ENCODE assay signal across 8 mouse cellular contexts in genomic region chr10:63386444-63386843, GRCm38 (mm10). TPM values are rescaled to one million over a fixed set of nuclear protein-coding genes. Genes with fewer than 3 reads are reported as not detected.
DNase-seq lines count a peak whose midpoint lies in the region; ATAC-seq lines count a peak whose summit lies in the region.

No protein-coding gene starts in this region.

- H3K4me3 ChIP-seq in heart, embryonic 14.5 days (ENCODE audit: control insufficient read depth in 1 of 2, insufficient read depth in 1 of 2, low read depth in 1 of 2, low read length in 2 of 2), result peak overlapping the region; percentile 60 to 68
- peak overlapping the region; percentile 68 for H3K4me3 ChIP-seq in liver, embryonic 12.5 days

- peak; percentile 57 for DNase-seq in c-Kit-negative CD71-positive TER-119-positive erythroid progenitor cells, embryonic 14.5 days (ENCODE audit: low read depth, low spot score)
- DNase-seq in fibroblast of lung, adult 2 months (ENCODE audit: low read depth), result peak; percentile 21
- peak; percentile 91 for DNase-seq in kidney, postnatal 14 days
- peak; percentile 83 for DNase-seq in naive thymus-derived CD4-positive, alpha-beta T cell, adult 2 months (ENCODE audit: low read depth)
- DNase-seq in splenic B cell, adult 2 months (ENCODE audit: low read depth, low spot score), result peak; percentile 80

- peak overlapping the region; percentile 79 for H3K9ac ChIP-seq in heart, embryonic 14.5 days (ENCODE audit: low read length)
- peak overlapping the region; percentile 79 for H3K9ac ChIP-seq in liver, embryonic 12.5 days

- H3K4me2 ChIP-seq in heart, embryonic 14.5 days (ENCODE audit: low read length), result peak overlapping the region; percentile 85
- peak overlapping the region; percentile 83 for H3K4me2 ChIP-seq in liver, embryonic 12.5 days

- peak overlapping the region; percentile 82 to 87 for H3K27ac ChIP-seq in heart, embryonic 14.5 days (replicated peaks in 1 of 2; ENCODE audit: control insufficient read depth in 1 of 2, insufficient read depth in 1 of 2, low read depth in 2 of 2, low read length in 2 of 2)
- peak overlapping the region; percentile 80 for H3K27ac ChIP-seq in liver, embryonic 12.5 days

- no peaks in the 10 kb centered on the region for H3K27me3 ChIP-seq in heart, embryonic 14.5 days (ENCODE audit: control insufficient read depth, insufficient read depth, low read length)
- H3K27me3 ChIP-seq in liver, embryonic 12.5 days (replicated peaks), result no peaks in the 10 kb centered on the region
- no peaks in the 10 kb centered on the region for H3K27me3 ChIP-seq in splenic B cell, adult 2 months (ENCODE audit: control insufficient read depth, insufficient read depth, low read length, poor library complexity, severe bottlenecking)

- peak; percentile 80 for ATAC-seq in CD4-positive, CD25-positive, alpha-beta regulatory T cell, adult 4 months
- ATAC-seq in heart, embryonic 14.5 days (ENCODE audit: insufficient number of reproducible peaks, insufficient read depth, low FRiP score, low read depth), result peak; percentile 74
- ATAC-seq in liver, embryonic 12.5 days, result peak; percentile 85

- H3K36me3 ChIP-seq in heart, embryonic 14.5 days (ENCODE audit: control insufficient read depth, insufficient read depth, low read length), result no peaks in the 10 kb centered on the region
- H3K36me3 ChIP-seq in liver, embryonic 12.5 days, result no peaks in the 10 kb centered on the region
- H3K36me3 ChIP-seq in splenic B cell, adult 2 months (ENCODE audit: control insufficient read depth, insufficient read depth, low read length, poor library complexity, severe bottlenecking), result no peaks in the 10 kb centered on the region

- under 1% methylated on average over 19 of the region's 19 CpGs for whole genome bisulfite sequencing in heart, embryonic 14.5 days
- under 1% methylated on average over 19 of the region's 19 CpGs for WGBS in liver, embryonic 12.5 days (ENCODE audit: insufficient replicate concordance)

- H3K9me3 ChIP-seq in heart, embryonic 14.5 days (ENCODE audit: control insufficient read depth, low read length), result no peaks in the 10 kb centered on the region
- H3K9me3 ChIP-seq in liver, embryonic 12.5 days (replicated peaks), result no peaks in the 10 kb centered on the region

- H3K4me1 ChIP-seq in heart, embryonic 14.5 days (ENCODE audit: control insufficient read depth in 2 of 2, insufficient read depth in 2 of 2, low read length in 2 of 2), result peaks cover 0 to 6% of the 10 kb centered on the region in 2 experiments; a peak in 1 of 4 replicates
- H3K4me1 ChIP-seq in liver, embryonic 12.5 days, result peaks cover 20% of the 10 kb centered on the region

RNA-seq across cellular contexts. Expression of gene Dnajc12, which starts 4.2 kb away (rescaled TPM):
- 1 to 10 TPM; 6.0 to 8.6 TPM for polyA plus RNA-seq in CD4-positive, CD25-positive, alpha-beta regulatory T cell, adult 4 months (2017; shearing (Covaris generic))
- polyA plus RNA-seq in heart, embryonic 14.5 days (2014; fragmentation: Nextera tagmentation; extraction: Ambion mirVana), result 8.4 and 9.6 TPM in 2 replicates
- polyA plus RNA-seq in liver, embryonic 12.5 days (2016; fragmentation: Nextera tagmentation; extraction: Ambion mirVana), result 13.0 and 14.2 TPM in 2 replicates

RNA-seq across cellular contexts. Expression of gene Sirt1, which starts 4.9 kb away (rescaled TPM):
- polyA plus RNA-seq in CD4-positive, CD25-positive, alpha-beta regulatory T cell, adult 4 months (2017; shearing (Covaris generic)), result 1 to 10 TPM; 6.3 to 9.3 TPM
- 6.4 and 7.8 TPM in 2 replicates for polyA plus RNA-seq in heart, embryonic 14.5 days (2014; fragmentation: Nextera tagmentation; extraction: Ambion mirVana)
- polyA plus RNA-seq in liver, embryonic 12.5 days (2016; fragmentation: Nextera tagmentation; extraction: Ambion mirVana), result 6.0 and 7.5 TPM in 2 replicates

RNA-seq across cellular contexts. Expression of gene Gm7075, which starts 35.1 kb away (rescaled TPM):
- polyA plus RNA-seq in CD4-positive, CD25-positive, alpha-beta regulatory T cell, adult 4 months (2017; shearing (Covaris generic)), result not detected
- polyA plus RNA-seq in heart, embryonic 14.5 days (2014; fragmentation: Nextera tagmentation; extraction: Ambion mirVana), result not detected in 2 replicates
- polyA plus RNA-seq in liver, embryonic 12.5 days (2016; fragmentation: Nextera tagmentation; extraction: Ambion mirVana), result not detected in 2 replicates

RNA-seq across cellular contexts. Expression of gene Ctnna3, which starts 43.5 kb away (rescaled TPM):
- polyA plus RNA-seq in CD4-positive, CD25-positive, alpha-beta regulatory T cell, adult 4 months (2017; shearing (Covaris generic)), result under 1 TPM in 1 of 2 experiments, not detected in 1; 0.19 TPM
- polyA plus RNA-seq in heart, embryonic 14.5 days (2014; fragmentation: Nextera tagmentation; extraction: Ambion mirVana), result 29.4 and 33.6 TPM in 2 replicates
- polyA plus RNA-seq in liver, embryonic 12.5 days (2016; fragmentation: Nextera tagmentation; extraction: Ambion mirVana), result 0.05 and 0.08 TPM in 2 replicates

Comparison
In these comparisons a context has a peak if more than half of its experiments do, and no peak if none do; other contexts are left out.
1. Peak in every context shown above with its lines: DNase-seq, ATAC-seq, H3K4me3 ChIP-seq and H3K27ac ChIP-seq.
2. DNase-seq: peak in every context shown above with its lines; median percentile 91 in kidney, postnatal 14 days; 83 in naive thymus-derived CD4-positive, alpha-beta T cell, adult 2 months; 80 in splenic B cell, adult 2 months; 57 in c-Kit-negative CD71-positive TER-119-positive erythroid progenitor cells, embryonic 14.5 days; 21 in fibroblast of lung, adult 2 months.